Mouse (Mus musculus) layer of hippocampus, adult 11-12 months (tissue): ENCODE data around the gene Klc2.

ENCODE experiments used
- DNase-seq: peaks from one replicate; pipeline ENCODE4 v3.0.0; 2022; ENCODE audit warnings: low spot score

Gene Klc2

GRCm38 (mm10) chr19:5072389-5073019 is 45.9 kb downstream of the Klc2 start:
- DNase-seq = no peak

- DNase-seq = peak; percentile 57
Measured at GRCm38 (mm10) chr19:5071545-5072369, 46.6 kb downstream of the Klc2 start.

GRCm38 (mm10) chr19:5071077-5071476 is 47.3 kb downstream of the Klc2 start:
- no peak for DNase-seq

- DNase-seq = no peak
Measured at GRCm38 (mm10) chr19:5069978-5070377, 48.4 kb downstream of the Klc2 start.

- no peak for DNase-seq
Measured at GRCm38 (mm10) chr19:5069486-5069885, 48.9 kb downstream of the Klc2 start.

- no peak for DNase-seq
Measured at GRCm38 (mm10) chr19:5068570-5069234, 49.7 kb downstream of the Klc2 start.

GRCm38 (mm10) chr19:5067867-5068569 is 50.3 kb downstream of the Klc2 start, which contains the start of gene Cd248:
TSS of gene Cd248 (plus strand) at chr19:5068078.
- no peak for DNase-seq

- DNase-seq = no peak
Measured at GRCm38 (mm10) chr19:5067040-5067799, 51.1 kb downstream of the Klc2 start.

- DNase-seq = no peak
Measured at GRCm38 (mm10) chr19:5065104-5065503, 53.3 kb downstream of the Klc2 start.

- no peak for DNase-seq
Measured at GRCm38 (mm10) chr19:5062446-5062845, 55.9 kb downstream of the Klc2 start.

- no peak for DNase-seq
Measured at GRCm38 (mm10) chr19:5062041-5062440, 56.3 kb downstream of the Klc2 start.

- DNase-seq = no peak
Measured at GRCm38 (mm10) chr19:5060365-5061330, 57.7 kb downstream of the Klc2 start.

- no peak for DNase-seq
Measured at GRCm38 (mm10) chr19:5058801-5059771, 59.3 kb downstream of the Klc2 start.

- DNase-seq = no peak
Measured at GRCm38 (mm10) chr19:5057876-5058775, 60.2 kb downstream of the Klc2 start.
